Mouse (Mus musculus): ENCODE measurements around the gene Cyp2c67.
"Not testable (repeated sequence)": the region's sequence is repeated elsewhere in the genome, so short reads cannot be mapped to it uniquely, and the experiment has no call there.

The Cyp2c67 gene

GRCm38 (mm10) chr19:39648938-39649337 is at the start of gene Cyp2c67:
Gene Cyp2c67, minus strand, starts transcription at chr19:39649051.
- DNase-seq, result no peak

GRCm38 (mm10) chr19:39665650-39666049 is 16.8 kb upstream of the Cyp2c67 start:
- DNase-seq, result not testable (repeated sequence)

GRCm38 (mm10) chr19:39652381-39652780 is 3.5 kb upstream of the Cyp2c67 start:
- DNase-seq, result no peak

- no peak for DNase-seq
Measured at GRCm38 (mm10) chr19:39647519-39647918, 1.3 kb downstream of the Cyp2c67 start.

GRCm38 (mm10) chr19:39644551-39644950 is 4.3 kb downstream of the Cyp2c67 start:
- not testable (repeated sequence) for DNase-seq
